Mouse (Mus musculus): Measurements from ENCODE around the gene Rxrg. TPM values are rescaled to one million over a fixed set of nuclear protein-coding genes. Genes with fewer than 3 reads are reported as not detected.

Gene Rxrg
- polyA plus RNA-seq, 2 experiments from 2014 or later: not detected

- ATAC-seq: no peak
These were observed 50.5 kb downstream of the Rxrg start for GRCm38 (mm10) chr1:167648670-167649069.

GRCm38 (mm10) chr1:167649122-167649633 lies 51.0 kb downstream of the Rxrg start:
- no peak for ATAC-seq

- no peak for ATAC-seq
These were observed 54.2 kb downstream of the Rxrg start for GRCm38 (mm10) chr1:167652336-167652735.

- no peak for ATAC-seq
These were observed 60.9 kb downstream of the Rxrg start for GRCm38 (mm10) chr1:167659065-167659464.

GRCm38 (mm10) chr1:167660521-167661101 lies 62.4 kb downstream of the Rxrg start:
- no peak for ATAC-seq

GRCm38 (mm10) chr1:167661123-167661522 lies 62.9 kb downstream of the Rxrg start:
- no peak for ATAC-seq

- no peak for ATAC-seq
These were observed 65.0 kb downstream of the Rxrg start for GRCm38 (mm10) chr1:167663136-167663535.

- ATAC-seq: no peak
These were observed 71.6 kb downstream of the Rxrg start for GRCm38 (mm10) chr1:167669796-167670195.

GRCm38 (mm10) chr1:167672433-167672987 lies 74.3 kb downstream of the Rxrg start:
- ATAC-seq: no peak

- ATAC-seq: no peak
These were observed 80.9 kb downstream of the Rxrg start for GRCm38 (mm10) chr1:167679061-167679460.

GRCm38 (mm10) chr1:167688001-167688346 lies 89.8 kb downstream of the Rxrg start:
- no peak for ATAC-seq

- ATAC-seq: no peak
These were observed 90.4 kb downstream of the Rxrg start for GRCm38 (mm10) chr1:167688347-167689231.

GRCm38 (mm10) chr1:167689232-167689261 lies 90.9 kb downstream of the Rxrg start, which contains the start of gene Lmx1a:
TSS of gene Lmx1a (plus strand) at chr1:167689237.
- no peak for ATAC-seq

Other genes with a start within 250 kb of the Rxrg start
- 10 to 100 TPM; 44.8 to 45.7 TPM for gene Aldh9a1, start 248.4 kb upstream of the Rxrg start, polyA plus RNA-seq (2017; shearing (Covaris generic))
- 1 to 10 TPM; 1.5 to 2.6 TPM for gene Mgst3, start 204.5 kb upstream of the Rxrg start, polyA plus RNA-seq (2017; shearing (Covaris generic))
- gene Lrrc52, start 131.6 kb upstream of the Rxrg start, polyA plus RNA-seq (2017; shearing (Covaris generic)): not detected
- gene Lmx1a, start 90.9 kb downstream of the Rxrg start, polyA plus RNA-seq (2017; shearing (Covaris generic)): not detected